Mouse (Mus musculus) T-helper 2 cell (primary cell): ENCODE results near the gene Sec16b.

ENCODE experiments used
- in situ Hi-C: fragments of 300-600 bp; cut with MboI, MseI; formaldehyde crosslinking; loops from one replicate; pipeline ENCODE4 v1.15.1; 2025; ENCODE audit warnings: high pct_unique_total_duplicates

Gene Sec16b

GRCm38 (mm10) chr1:157506522-157506921, at the start of gene Sec16b:
Sec16b (plus strand) TSS chr1:157506728.
- in situ Hi-C loops = no loop called here

- in situ Hi-C loops = no loop called here
Observed at GRCm38 (mm10) chr1:157457789-157458188, 48.7 kb upstream of the Sec16b start.

- in situ Hi-C loops = no loop called here
Observed at GRCm38 (mm10) chr1:157458421-157459208, 47.9 kb upstream of the Sec16b start, which contains the start of gene Cryzl2. Cryzl2 (plus strand) TSS chr1:157458577.

GRCm38 (mm10) chr1:157459904-157460303, 46.6 kb upstream of the Sec16b start:
- in situ Hi-C loops = no loop called here

GRCm38 (mm10) chr1:157461276-157461675, 45.3 kb upstream of the Sec16b start:
- in situ Hi-C loops = no loop called here

- in situ Hi-C loops = no loop called here
Observed at GRCm38 (mm10) chr1:157462336-157462735, 44.2 kb upstream of the Sec16b start.

- in situ Hi-C loops = no loop called here
Observed at GRCm38 (mm10) chr1:157465194-157465593, 41.3 kb upstream of the Sec16b start.

GRCm38 (mm10) chr1:157467866-157468265, 38.7 kb upstream of the Sec16b start:
- in situ Hi-C loops = no loop called here

- in situ Hi-C loops = no loop called here
Observed at GRCm38 (mm10) chr1:157470761-157471386, 35.7 kb upstream of the Sec16b start.

- in situ Hi-C loops = no loop called here
Observed at GRCm38 (mm10) chr1:157472716-157473115, 33.8 kb upstream of the Sec16b start.

- in situ Hi-C loops = no loop called here
Observed at GRCm38 (mm10) chr1:157474865-157475264, 31.7 kb upstream of the Sec16b start.

- in situ Hi-C loops = no loop called here
Observed at GRCm38 (mm10) chr1:157476231-157476630, 30.3 kb upstream of the Sec16b start.

- in situ Hi-C loops = no loop called here
Observed at GRCm38 (mm10) chr1:157480090-157480489, 26.4 kb upstream of the Sec16b start.

GRCm38 (mm10) chr1:157480901-157481300, 25.6 kb upstream of the Sec16b start:
- in situ Hi-C loops = no loop called here

GRCm38 (mm10) chr1:157481666-157482065, 24.9 kb upstream of the Sec16b start:
- in situ Hi-C loops = no loop called here

- in situ Hi-C loops = no loop called here
Observed at GRCm38 (mm10) chr1:157484161-157484560, 22.4 kb upstream of the Sec16b start.

- in situ Hi-C loops = no loop called here
Observed at GRCm38 (mm10) chr1:157500657-157501056, 5.9 kb upstream of the Sec16b start.

GRCm38 (mm10) chr1:157501352-157501945, 5.1 kb upstream of the Sec16b start:
- in situ Hi-C loops = no loop called here

- in situ Hi-C loops = no loop called here
Observed at GRCm38 (mm10) chr1:157503071-157503470, 3.5 kb upstream of the Sec16b start.

GRCm38 (mm10) chr1:157506995-157507595, 567 bp downstream of the Sec16b start:
- in situ Hi-C loops = no loop called here

- in situ Hi-C loops = no loop called here
Observed at GRCm38 (mm10) chr1:157507814-157508213, 1.3 kb downstream of the Sec16b start.
